Mouse (Mus musculus): ENCODE measurements around the gene Gimap8.
"Not testable (repeated sequence)": the region's sequence is repeated elsewhere in the genome, so short reads cannot be mapped to it uniquely, and the experiment has no call there.

Gimap8 gene

GRCm38 (mm10) chr6:48646995-48647394 lies at the start of gene Gimap8:
Gene Gimap8 (plus strand): TSS chr6:48647234.
- peak; percentile 21 for DNase-seq (ENCODE audit: extremely low spot score)

- no peak for DNase-seq (ENCODE audit: extremely low spot score)
Measured at GRCm38 (mm10) chr6:48600594-48600993, 46.4 kb upstream of the Gimap8 start.

- peak; percentile 93 for DNase-seq (ENCODE audit: extremely low spot score)
Measured at GRCm38 (mm10) chr6:48601271-48602079, 45.6 kb upstream of the Gimap8 start, which contains the start of gene Zfp775. Gene Zfp775 (plus strand): TSS chr6:48602063.

- DNase-seq (ENCODE audit: extremely low spot score) = no peak
Measured at GRCm38 (mm10) chr6:48602080-48602741, 44.8 kb upstream of the Gimap8 start.

DNA sequence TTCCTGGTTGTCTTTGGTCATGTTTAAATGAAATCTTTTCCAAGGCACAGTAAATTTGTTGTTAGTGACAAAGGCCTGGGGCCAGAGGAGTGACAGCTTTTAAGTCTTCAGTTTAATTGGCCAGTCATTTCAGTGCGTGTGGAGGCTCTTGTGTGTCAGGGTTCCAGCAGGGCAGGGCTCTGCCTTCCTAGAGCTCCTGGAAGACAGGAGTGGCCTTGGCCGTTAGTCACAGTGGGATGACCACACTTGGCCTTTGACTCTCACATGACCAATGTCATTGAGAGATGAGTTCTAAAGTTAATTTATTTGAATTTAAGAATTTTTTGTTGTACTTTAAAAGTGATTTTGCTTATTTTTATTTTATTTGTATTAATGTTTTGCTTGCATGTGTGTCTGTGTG lies 38.9 kb upstream of the Gimap8 start:
- no peak for DNase-seq (ENCODE audit: extremely low spot score)

DNA sequence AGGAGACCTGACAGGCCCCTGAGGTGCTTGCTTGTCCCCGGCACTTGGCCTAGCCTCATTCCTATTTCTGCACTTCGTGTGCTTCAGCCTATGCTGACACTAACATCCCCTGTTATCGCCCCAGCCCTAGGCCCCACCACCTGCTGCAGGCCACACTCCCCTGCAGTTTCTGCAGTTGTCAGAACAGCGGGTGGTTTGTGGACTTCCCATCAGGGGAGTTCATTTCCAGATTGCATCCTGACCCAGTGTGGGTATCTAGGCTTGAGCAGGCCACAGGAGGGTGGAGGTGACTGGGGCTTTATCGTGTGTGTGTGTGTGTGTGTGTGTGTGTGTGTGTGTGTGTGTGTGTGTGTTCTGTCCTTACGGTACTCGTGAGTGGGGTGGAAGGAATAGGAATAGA lies 37.5 kb upstream of the Gimap8 start:
- no peak for DNase-seq (ENCODE audit: extremely low spot score)

- DNase-seq (ENCODE audit: extremely low spot score) = no peak
Measured at GRCm38 (mm10) chr6:48610657-48611056, 36.4 kb upstream of the Gimap8 start.

DNA sequence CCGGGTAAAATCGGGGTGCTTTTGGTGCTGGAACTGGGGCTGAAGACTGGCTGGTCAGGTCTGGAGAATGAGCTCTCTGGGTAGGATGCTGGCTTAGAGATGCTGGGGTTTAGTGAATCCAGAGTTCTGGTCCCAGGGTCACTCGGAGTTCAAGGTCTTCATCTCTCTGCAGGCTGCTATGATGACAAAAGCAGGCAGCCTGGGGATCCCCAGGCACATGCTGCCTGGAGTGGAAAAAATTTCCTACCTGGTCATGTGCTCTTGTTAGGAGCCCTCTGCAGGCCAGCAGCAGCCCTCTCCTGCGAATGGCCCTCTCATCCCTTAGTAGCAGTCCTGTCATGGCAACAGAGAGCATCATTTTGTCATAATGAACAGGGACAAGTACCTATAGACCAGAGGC lies 33.6 kb upstream of the Gimap8 start:
- no peak for DNase-seq (ENCODE audit: extremely low spot score)

DNA sequence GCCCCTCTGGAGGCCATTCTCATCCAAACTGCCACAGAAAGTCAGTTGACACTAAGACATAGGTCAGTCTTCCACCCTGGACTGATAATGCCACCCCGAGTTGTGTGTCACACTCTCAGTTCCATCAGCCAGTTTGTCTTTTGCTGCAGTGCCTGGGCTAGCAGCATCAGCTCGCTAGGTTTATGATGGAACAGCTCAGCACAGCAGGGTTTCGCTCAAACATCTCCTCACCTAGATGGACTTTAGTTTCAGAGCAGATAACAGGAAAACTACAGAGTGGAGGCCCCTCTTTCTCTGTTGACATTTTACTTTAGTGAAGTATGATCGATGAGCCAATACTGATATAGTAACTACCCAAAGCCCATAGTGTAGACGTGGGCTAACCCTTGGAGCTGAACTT lies 32.3 kb upstream of the Gimap8 start:
- DNase-seq (ENCODE audit: extremely low spot score) = no peak

DNA sequence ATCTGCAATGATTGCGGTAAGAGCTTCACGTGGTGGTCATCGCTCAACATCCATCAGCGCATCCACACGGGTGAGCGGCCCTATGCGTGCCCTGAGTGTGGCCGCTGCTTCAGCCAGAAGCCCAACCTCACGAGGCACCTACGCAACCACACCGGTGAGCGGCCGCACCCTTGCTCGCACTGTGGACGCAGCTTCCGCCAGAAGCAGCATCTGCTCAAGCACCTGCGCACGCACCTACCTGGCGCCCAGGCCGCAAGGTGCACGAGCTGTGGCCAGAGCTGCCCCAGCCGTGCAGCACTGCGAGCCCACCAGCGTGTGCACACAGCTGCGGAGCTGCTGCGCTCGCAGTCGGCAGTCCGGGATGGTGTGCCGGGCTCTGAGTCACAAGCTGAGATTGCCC lies 27.0 kb upstream of the Gimap8 start:
- no peak for DNase-seq (ENCODE audit: extremely low spot score)

DNA sequence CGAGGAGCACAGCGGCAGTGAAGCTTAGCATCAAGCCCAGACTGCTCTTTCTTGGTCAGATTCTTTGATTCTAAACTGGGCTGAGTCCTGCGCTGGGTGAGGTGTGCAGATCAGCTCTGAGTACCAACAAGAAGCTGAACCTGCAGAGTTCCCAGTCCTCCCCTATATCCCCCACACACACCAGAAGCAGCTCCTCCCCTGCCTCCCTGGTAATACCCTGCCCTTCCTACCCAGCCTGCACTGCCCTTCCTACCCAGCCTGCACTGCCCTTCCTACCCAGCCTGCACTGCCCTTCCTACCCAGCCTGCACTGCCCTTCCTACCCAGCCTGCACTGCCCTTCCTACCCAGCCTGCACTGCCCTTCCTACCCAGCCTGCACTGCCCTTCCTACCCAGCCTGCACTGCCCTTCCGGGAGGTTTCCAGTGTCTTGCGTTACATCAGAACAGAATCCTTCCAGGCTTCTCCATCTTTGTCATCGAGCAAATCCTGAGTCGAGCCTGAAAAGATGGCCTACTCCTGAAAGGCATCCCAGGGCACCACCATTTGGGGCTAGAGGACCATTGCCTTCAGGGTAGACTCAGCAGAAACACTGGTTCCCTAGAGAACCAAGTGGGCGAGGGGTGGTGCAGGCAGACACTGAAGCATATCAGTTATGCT lies 24.7 kb upstream of the Gimap8 start:
- not testable (repeated sequence) for DNase-seq (ENCODE audit: extremely low spot score)

DNA sequence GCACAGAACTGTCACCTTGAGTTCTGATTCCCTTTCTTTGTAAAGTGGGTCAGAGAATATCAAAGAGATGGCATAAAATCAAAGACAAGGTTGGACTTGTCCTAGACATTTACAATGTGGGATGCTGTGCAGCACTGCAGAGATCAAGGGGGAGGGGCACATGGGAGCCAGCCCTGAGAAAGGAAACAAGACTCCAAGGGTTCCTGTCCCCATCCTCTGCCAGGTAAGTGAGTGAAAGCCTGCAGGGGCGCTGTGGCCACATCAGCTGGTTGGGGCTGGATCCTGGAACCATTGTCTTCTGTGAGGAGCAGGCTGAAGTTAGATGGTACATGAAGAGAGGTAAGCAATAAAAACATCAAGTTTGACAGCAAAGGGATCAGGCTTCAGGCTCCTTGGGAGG lies 23.6 kb upstream of the Gimap8 start:
- DNase-seq (ENCODE audit: extremely low spot score) = no peak

- DNase-seq (ENCODE audit: extremely low spot score) = peak; percentile 15
Measured at GRCm38 (mm10) chr6:48626464-48626863, 20.6 kb upstream of the Gimap8 start, which contains the start of gene AI854703. Gene AI854703 (plus strand): TSS chr6:48626764.

GRCm38 (mm10) chr6:48626984-48627383 lies 20.1 kb upstream of the Gimap8 start:
- peak; percentile 61 for DNase-seq (ENCODE audit: extremely low spot score)

- no peak for DNase-seq (ENCODE audit: extremely low spot score)
Measured at GRCm38 (mm10) chr6:48627511-48627924, 19.5 kb upstream of the Gimap8 start.

DNA sequence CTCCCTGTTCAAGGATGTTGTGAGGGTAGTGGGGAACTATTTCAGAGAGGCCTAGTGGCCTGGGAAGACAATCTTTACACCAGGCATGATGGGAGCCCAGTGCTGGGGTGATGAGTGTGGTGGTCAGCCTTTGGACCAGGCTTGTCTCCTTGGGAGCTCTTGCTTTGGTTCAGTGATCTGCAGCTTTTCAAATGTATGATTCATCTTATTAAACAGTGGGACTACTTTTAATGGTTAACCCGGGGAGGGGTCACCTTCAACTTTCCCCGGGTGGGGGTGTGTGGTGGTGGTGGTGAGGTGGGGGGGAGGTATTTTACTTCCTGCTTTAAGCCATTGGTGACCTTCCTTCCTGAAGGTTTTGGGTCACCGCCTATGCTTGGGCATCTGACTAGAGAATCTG lies 18.7 kb upstream of the Gimap8 start:
- DNase-seq (ENCODE audit: extremely low spot score) = no peak

DNA sequence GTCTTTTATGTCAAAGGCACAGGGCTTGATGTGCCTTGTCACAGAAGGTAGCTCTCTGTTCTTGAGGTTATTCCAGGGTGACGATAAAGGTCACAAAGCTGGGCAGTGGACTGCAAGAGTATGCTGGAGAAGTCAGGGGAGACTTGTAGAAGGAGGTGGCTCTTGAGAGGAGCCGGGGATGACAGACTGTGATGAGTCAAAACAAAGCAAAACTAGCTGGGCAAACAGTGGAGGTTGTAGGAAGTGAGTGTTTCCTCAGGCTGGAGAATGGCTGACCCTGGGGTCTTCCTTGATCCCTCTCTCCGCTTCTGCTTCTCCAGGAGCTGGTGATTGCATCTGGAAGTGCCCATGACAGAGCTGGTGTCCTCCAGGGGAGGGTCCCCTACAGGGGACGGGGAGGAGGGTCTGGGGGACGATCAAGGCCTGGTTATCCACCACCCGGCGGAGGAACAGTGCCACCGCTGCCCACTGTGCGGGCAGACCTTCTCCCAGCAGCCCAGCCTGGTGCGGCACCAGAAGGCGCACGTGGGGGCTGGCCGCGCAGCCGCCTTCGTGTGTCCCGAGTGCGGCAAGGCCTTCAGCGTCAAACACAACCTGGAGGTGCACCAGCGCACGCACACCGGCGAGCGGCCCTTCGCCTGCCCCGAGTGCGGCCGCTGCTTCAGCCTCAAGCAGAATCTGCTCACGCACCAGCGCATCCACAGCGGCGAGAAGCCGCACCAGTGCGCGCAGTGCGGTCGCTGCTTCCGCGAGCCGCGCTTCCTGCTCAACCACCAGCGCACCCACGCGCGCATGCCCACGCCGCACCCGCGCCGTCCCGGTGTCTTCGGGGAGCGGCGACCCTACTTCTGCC lies 18.0 kb upstream of the Gimap8 start:
- DNase-seq (ENCODE audit: extremely low spot score) = peak; percentile 31

DNA sequence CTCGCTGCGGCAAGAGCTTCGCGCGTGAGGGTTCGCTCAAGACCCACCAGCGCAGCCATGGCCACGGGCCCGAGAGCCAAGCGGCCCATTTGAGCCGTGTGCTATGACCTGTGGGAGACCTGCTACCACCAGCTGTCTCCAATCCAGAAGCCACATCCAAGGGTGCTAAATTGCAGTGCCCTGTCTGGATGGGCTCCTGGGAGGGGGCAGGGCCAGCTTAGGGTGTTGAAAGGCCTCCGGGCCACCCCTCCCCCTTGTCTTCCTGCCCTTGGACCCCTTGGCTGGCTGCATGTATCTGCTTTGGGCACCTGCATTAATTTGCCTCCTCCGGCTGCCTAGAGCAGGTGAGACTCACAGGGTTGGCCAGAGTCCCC lies 17.4 kb upstream of the Gimap8 start:
- no peak for DNase-seq (ENCODE audit: extremely low spot score)

- DNase-seq (ENCODE audit: extremely low spot score) = no peak
Measured at GRCm38 (mm10) chr6:48630831-48631230, 16.2 kb upstream of the Gimap8 start.

DNA sequence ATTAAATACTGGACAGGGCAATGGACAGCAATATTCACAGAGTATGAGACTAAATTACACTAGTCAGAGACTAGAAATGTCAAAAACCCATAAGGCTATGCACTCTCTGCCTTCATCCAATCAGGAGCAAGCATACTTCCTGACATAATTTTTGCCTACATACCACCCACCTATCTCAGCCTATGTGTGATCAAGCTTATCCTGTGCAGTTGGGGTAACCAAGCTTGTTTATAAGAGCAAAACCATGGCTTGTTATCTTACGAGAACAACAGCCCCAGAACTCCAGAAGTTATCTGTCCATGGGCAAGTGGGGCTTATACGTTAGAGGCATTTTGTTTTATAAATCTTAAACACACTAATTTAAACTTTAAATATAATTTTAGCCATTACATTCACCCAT lies 11.9 kb upstream of the Gimap8 start:
- no peak for DNase-seq (ENCODE audit: extremely low spot score)

DNA sequence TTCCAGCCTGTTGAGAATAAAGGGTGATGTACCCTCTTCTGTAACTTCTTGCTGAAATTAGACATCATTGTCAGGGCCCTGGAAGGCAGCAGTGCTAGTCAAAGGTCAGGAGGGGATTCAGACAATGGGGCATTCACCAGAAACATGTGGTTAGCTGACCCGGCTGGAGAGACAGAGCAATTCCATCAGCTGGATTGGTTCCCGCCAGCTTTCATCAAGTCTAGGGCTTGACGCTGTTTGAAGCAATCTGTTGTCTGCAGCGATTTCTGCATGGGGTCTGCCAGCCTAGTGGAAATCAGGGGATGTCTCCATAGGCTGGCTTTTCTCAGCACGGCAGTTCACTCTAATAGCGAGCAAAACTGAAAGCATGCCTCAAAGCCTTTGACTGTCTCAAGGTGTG lies 10.5 kb upstream of the Gimap8 start:
- DNase-seq (ENCODE audit: extremely low spot score) = no peak
